Mouse (Mus musculus): ENCODE data around the gene Trim72. TPM values are rescaled to one million over a fixed set of nuclear protein-coding genes. Genes with fewer than 3 reads are reported as not detected.
"Not testable (repeated sequence)": the region's sequence is repeated elsewhere in the genome, so short reads cannot be mapped to it uniquely, and the experiment has no call there.

The Trim72 gene
- polyA plus RNA-seq, 1 experiment from 2014 or later = not detected

DNA sequence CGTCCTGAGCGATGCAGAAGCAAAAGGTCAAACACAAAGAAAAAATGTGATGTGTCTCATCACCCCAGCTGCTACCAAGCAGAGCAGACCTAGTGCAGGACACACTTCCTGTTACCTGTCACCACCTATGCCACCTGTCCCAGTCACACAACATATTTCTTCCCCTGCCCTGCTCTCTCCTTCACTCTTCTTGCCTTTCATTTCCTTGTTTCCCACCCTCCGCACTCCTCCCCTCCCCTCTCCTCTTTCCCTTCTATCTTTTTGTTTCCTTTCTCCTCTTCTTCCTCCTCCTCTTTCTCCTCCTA lies 29.2 kb downstream of the Trim72 start:
- Histone ChIP-seq H3K27me3 (ENCODE audit: insufficient read depth, low read length) (no peaks in the 10 kb centered on the region), H3K9me3 (ENCODE audit: low read depth, low read length) (no peaks in the 10 kb centered on the region), H3K4me1 (ENCODE audit: insufficient read depth) (no peaks in the 10 kb centered on the region), H3K4me3 (ENCODE audit: low read depth, low read length) (no peak overlapping the region), H3K36me3 (ENCODE audit: insufficient read depth) (no peaks in the 10 kb centered on the region), H3K4me2 (no peak overlapping the region), H3K27ac (ENCODE audit: low read depth) (no peak overlapping the region), H3K9ac (no peak overlapping the region)
- WGBS = 83% methylated on average over 3 of the region's 3 CpGs
- ATAC-seq (ENCODE audit: insufficient read depth) (no peak), DNase-seq (no peak)
- TF ChIP-seq CTCF (IDR thresholded peaks at IDR 0.05; ENCODE audit: low read depth) = no peak

DNA sequence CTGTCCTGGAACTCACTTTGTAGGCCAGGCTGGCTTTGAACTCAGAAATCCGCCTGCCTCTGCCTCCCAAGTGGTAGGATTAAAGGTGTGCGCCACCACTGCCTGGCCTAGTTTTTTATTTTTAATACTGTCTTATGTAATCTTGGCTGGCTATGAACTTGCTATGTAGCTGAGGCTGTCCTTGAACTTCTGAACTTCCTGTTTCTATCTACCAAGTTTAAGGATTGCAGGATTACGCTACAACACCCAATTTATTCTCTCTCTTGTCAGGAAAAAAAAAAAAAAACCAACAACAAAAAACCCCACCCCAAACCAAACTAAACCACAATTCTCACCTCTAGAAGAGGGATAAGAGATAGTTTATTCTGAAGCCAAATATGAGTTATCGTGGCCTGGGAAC lies 29.9 kb downstream of the Trim72 start:
- 85% methylated on average over 4 of the region's 4 CpGs for WGBS
- ATAC-seq (ENCODE audit: insufficient read depth) (no peak), DNase-seq (no peak)
- Histone ChIP-seq H3K27me3 (ENCODE audit: insufficient read depth, low read length) (no peaks in the 10 kb centered on the region), H3K27ac (ENCODE audit: low read depth) (no peak overlapping the region), H3K4me3 (ENCODE audit: low read depth, low read length) (no peak overlapping the region), H3K4me1 (ENCODE audit: insufficient read depth) (no peaks in the 10 kb centered on the region), H3K9ac (no peak overlapping the region), H3K9me3 (ENCODE audit: low read depth, low read length) (no peaks in the 10 kb centered on the region), H3K36me3 (ENCODE audit: insufficient read depth) (no peaks in the 10 kb centered on the region), H3K4me2 (no peak overlapping the region)
- TF ChIP-seq CTCF (IDR thresholded peaks at IDR 0.05; ENCODE audit: low read depth) = no peak

DNA sequence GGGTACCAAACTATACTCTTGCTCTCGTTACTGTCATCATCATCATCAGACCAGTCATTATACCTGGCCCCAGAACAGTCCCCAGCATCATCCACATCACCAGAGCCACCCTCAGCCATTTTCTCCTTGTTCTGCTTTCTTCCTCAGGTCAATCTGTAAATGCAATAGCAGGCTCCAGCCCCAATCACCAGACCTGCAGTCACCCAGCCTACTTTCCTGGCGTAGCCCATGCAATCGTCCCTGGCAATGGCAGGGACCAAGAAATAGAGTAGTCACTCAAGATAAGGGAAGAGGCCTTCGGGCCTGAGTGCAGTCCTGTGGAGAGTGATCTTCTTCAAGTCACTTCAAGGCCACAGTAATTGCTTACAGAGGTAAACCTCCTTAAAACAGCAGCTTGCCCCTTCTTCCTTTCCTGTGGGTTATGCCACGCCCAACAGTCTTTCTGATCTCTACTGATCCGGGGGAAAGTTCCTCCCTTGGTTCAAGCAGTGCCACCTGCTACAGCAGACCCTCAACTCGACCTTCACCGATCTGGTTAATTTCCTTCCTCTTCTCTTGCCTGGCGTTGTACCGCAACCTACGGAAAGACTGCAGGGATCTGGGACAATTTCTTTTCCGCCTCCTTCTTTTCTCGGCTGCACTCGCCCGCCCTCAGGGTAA lies 38.5 kb downstream of the Trim72 start:
- H3K9me3 ChIP-seq (ENCODE audit: low read depth, low read length); H3K36me3 ChIP-seq (ENCODE audit: insufficient read depth): not testable (repeated sequence)

DNA sequence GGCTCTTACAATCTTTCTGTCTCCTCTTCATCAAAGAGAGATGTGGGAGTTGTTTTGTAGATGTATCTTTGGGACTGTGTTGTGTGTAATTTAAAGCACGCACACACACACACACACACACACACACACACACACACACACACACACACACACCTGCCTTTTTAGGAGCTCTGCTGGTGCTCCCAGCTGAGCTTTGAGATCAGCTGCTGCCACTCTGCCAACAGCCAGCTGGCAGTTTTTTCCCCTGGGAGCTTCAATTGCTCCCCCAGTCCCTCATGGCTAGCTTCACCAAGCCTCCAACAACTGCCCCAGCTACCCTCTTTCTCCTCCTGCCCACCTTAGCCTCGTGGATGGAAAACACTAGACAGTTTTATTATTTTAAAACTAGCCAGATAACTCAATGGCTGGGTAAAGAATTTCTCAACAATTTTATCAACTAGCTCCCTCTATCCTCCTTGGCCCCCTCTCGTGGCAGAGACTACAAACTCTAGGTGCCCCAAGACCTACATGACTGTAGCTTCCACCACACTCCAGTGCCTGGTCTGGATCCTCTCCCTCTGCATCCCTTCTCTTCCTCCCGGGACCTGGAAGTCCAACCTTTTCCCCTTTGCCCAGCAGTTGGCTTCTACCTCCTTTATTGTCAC lies 40.5 kb downstream of the Trim72 start:
- no peak overlapping the region for H3K9ac ChIP-seq
- DNase-seq (no peak), ATAC-seq (ENCODE audit: insufficient read depth) (no peak)
- no peaks in the 10 kb centered on the region for H3K4me1 ChIP-seq (ENCODE audit: insufficient read depth)
- H3K36me3 ChIP-seq (ENCODE audit: insufficient read depth) = no peaks in the 10 kb centered on the region
- no peak overlapping the region for H3K4me3 ChIP-seq (ENCODE audit: low read depth, low read length)
- no peaks in the 10 kb centered on the region for H3K27me3 ChIP-seq (ENCODE audit: insufficient read depth, low read length)
- no peaks in the 10 kb centered on the region for H3K9me3 ChIP-seq (ENCODE audit: low read depth, low read length)
- TF ChIP-seq CTCF (IDR thresholded peaks at IDR 0.05; ENCODE audit: low read depth) = no peak
- no peak overlapping the region for H3K4me2 ChIP-seq
- no peak overlapping the region for H3K27ac ChIP-seq (ENCODE audit: low read depth)
- WGBS = 67% methylated on average over 4 of the region's 4 CpGs

More for the DNA sequence above, 38.5 kb downstream of the Trim72 start:
- not testable (repeated sequence) for H3K4me1 ChIP-seq (ENCODE audit: insufficient read depth); H3K4me3 ChIP-seq (ENCODE audit: low read depth, low read length); H3K27ac ChIP-seq (ENCODE audit: low read depth); DNase-seq; H3K27me3 ChIP-seq (ENCODE audit: insufficient read depth, low read length); ATAC-seq (ENCODE audit: insufficient read depth); H3K9ac ChIP-seq; H3K4me2 ChIP-seq
- 84% methylated on average over 15 of the region's 15 CpGs for WGBS

DNA sequence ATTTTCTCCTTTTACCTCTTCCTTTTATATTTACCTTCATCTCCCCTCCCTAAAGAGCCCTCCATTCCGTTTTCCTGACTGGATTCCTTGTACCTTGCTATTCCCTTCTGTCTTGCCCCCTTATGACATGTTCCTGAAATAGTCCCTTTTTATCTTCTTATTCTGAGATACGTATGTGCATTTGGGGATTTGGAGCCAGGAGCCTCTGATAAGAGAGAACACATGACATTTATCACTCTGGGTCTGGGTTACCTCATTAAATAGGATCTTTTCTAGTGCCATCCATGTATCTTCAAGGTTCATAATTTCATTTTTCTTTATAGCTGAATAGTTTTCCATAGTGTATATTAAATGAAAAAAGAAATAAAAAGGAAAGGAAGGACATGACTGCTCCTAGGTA lies 41.9 kb downstream of the Trim72 start:
- H3K27ac ChIP-seq (ENCODE audit: low read depth) = no peak overlapping the region
- TF ChIP-seq CTCF (IDR thresholded peaks at IDR 0.05; ENCODE audit: low read depth) = no peak
- DNase-seq = no peak
- ATAC-seq (ENCODE audit: insufficient read depth) = no peak
- 49% methylated on average over 2 of the region's 2 CpGs for WGBS
- no peak overlapping the region for H3K9ac ChIP-seq
- no peaks in the 10 kb centered on the region for H3K36me3 ChIP-seq (ENCODE audit: insufficient read depth)
- H3K4me1 ChIP-seq (ENCODE audit: insufficient read depth) = no peaks in the 10 kb centered on the region
- no peaks in the 10 kb centered on the region for H3K27me3 ChIP-seq (ENCODE audit: insufficient read depth, low read length)
- H3K4me2 ChIP-seq = no peak overlapping the region
- H3K9me3 ChIP-seq (ENCODE audit: low read depth, low read length) = no peaks in the 10 kb centered on the region
- no peak overlapping the region for H3K4me3 ChIP-seq (ENCODE audit: low read depth, low read length)

DNA sequence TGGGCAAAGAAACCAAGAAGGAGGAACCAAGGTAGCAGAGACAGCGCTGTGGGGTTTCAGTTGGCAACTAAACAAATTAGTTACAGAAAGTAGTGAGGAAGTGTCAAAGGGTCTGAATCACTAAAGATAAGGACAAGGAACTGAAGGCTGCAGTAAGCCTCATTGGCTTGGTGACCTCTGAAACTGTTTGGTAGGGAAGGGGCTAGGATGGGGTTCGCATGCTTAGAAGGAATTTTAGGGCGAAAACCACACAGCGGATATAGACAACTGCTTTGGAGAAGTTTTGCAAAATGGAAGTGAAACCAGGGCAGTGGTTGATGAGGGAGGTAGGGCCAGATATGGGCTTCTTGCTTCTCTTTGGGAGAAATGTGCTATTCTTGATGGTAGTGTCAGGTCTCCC lies 45.1 kb downstream of the Trim72 start:
- Histone ChIP-seq H3K4me3 (ENCODE audit: low read depth, low read length) (no peak overlapping the region), H3K36me3 (ENCODE audit: insufficient read depth) (no peaks in the 10 kb centered on the region), H3K4me1 (ENCODE audit: insufficient read depth) (no peaks in the 10 kb centered on the region), H3K9me3 (ENCODE audit: low read depth, low read length) (no peaks in the 10 kb centered on the region), H3K27me3 (ENCODE audit: insufficient read depth, low read length) (no peaks in the 10 kb centered on the region), H3K4me2 (no peak overlapping the region), H3K9ac (no peak overlapping the region), H3K27ac (ENCODE audit: low read depth) (no peak overlapping the region)
- ATAC-seq (ENCODE audit: insufficient read depth) (no peak), DNase-seq (no peak)
- TF ChIP-seq CTCF (IDR thresholded peaks at IDR 0.05; ENCODE audit: low read depth) = no peak
- 92% methylated on average over 4 of the region's 4 CpGs for WGBS

DNA sequence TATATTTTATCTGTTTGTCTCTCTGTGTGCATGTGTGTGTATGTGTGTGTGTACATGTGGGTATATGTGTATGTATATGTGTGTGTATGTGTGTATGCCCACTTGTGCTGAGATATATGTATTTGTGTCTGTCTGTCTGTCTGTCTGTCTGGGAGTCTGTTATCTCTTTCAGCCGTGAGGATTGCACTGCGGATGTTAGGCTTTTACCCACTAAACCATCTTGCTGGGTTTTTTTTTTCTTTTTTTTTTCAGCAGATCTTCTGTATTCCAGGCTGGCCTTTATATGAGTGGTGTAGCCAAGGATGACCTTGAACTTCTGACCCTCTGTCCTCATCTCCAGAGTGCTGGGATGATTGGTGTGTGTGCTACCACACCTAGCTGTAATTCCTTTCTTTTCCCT lies 45.5 kb downstream of the Trim72 start:
- Histone ChIP-seq H3K9me3 (ENCODE audit: low read depth, low read length) (no peaks in the 10 kb centered on the region), H3K27me3 (ENCODE audit: insufficient read depth, low read length) (no peaks in the 10 kb centered on the region), H3K36me3 (ENCODE audit: insufficient read depth) (no peaks in the 10 kb centered on the region), H3K4me3 (ENCODE audit: low read depth, low read length) (no peak overlapping the region), H3K9ac (no peak overlapping the region), H3K4me1 (ENCODE audit: insufficient read depth) (no peaks in the 10 kb centered on the region), H3K4me2 (no peak overlapping the region), H3K27ac (ENCODE audit: low read depth) (no peak overlapping the region)
- no peak for TF ChIP-seq CTCF (IDR thresholded peaks at IDR 0.05; ENCODE audit: low read depth)
- DNase-seq = no peak
- WGBS = 76% methylated on average over 2 of the region's 2 CpGs
- ATAC-seq (ENCODE audit: insufficient read depth) = no peak
